Mouse (Mus musculus): Measurements from ENCODE around the gene B3gnt3.
A peak's percentile ranks its signal among the peaks of the same experiment; 100 is the strongest.
"Not testable (repeated sequence)": the region's sequence is repeated elsewhere in the genome, so short reads cannot be mapped to it uniquely, and the experiment has no call there.

Gene B3gnt3

GRCm38 (mm10) chr8:71711574-71711973, 10.0 kb upstream of the B3gnt3 start:
- DNase-seq (ENCODE audit: low spot score in 2 of 2) = no peak

DNA sequence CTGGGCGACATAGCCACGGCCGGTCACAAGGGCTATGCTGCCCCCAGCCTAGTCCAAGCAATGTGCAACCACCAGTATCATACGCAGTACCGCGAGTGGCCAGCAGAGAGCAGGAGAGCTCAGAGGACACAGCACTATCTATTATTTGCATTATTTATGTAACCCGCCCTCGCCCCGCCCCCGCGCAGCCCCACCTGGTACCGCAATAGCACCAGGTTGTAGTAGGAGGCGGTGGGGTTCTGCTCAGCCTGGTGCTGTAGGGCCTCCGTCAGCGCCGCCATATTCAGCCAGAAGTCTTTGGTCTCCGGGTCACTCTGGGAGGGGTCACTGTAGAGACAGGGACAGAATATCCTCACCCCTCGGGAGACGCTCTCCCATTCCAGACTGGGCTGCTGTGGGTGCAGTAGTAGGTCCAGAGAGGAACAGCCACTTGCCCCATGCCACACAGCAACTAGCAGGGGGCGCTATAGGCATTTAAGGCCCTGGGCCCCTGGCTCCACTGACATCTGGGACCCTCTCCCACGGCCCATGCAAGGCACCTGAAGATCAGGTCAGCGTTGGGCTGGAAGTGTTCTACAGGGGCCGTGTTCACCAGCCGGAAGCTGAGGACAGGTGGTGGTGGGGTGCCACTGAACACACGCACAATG, 8.3 kb upstream of the B3gnt3 start:
- peak; percentile 84 to 95 for DNase-seq (ENCODE audit: low spot score in 2 of 2)

DNA sequence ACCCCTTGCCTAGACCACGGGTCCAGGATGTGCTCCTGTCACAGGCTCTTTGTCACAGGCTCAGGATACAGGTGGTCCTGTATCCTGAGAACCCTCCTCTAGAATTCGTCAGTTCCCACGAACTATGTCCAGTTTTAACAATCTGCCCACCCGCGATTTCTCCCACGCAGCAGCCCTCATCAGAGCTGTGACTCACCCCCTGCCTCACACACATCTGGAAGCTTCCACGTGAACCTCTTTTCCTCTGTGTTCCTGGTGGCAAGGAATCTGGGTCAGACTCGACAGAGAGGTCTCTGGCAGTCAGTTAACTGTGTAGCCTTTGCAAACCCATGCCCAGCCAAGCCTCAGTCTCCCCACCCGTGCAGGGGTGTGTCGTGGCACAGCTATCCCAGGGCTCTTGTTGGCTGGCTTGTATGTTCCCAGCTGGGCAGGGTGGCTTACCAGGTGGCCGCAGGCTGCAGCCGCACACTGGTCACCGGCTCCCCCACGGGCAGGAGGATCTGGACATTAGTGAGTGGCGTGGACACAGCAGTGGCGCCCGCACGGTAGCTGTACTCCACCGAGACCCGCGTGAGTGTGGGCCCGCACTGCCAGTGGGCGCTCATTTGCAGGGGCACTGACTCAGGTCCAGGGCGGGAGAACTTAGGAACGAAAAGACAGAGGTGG, 7.7 kb upstream of the B3gnt3 start:
- DNase-seq (ENCODE audit: low spot score in 2 of 2) = no peak

- no peak for DNase-seq (ENCODE audit: low spot score in 2 of 2)
Observed at GRCm38 (mm10) chr8:71707874-71708273, 6.3 kb upstream of the B3gnt3 start.

- not testable (repeated sequence) for DNase-seq (ENCODE audit: low spot score in 2 of 2)
Observed at GRCm38 (mm10) chr8:71703400-71703799, 1.8 kb upstream of the B3gnt3 start.

DNA sequence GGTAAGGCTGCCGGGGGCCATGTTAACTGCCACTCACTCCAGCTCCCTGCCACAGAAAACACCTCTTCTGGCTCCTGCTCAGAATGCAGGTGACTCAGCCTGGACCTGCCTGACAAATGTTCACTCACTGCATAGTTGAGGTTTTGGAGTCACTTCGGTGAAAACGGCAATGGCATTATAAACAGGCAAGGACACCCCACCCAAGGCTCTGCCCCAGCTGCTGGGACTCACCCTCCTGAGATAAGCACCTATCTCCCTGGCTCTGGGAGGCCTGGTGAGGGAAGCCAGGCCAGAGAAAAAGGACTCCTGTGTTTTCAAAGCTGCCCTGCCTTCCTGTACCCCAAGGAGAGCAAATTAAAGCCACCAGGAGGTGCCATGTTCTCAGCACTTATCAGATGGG, 1.3 kb upstream of the B3gnt3 start:
- DNase-seq (ENCODE audit: low spot score in 2 of 2) = no peak

- no peak for DNase-seq (ENCODE audit: low spot score in 2 of 2)
Observed at GRCm38 (mm10) chr8:71702087-71702432, 471 bp upstream of the B3gnt3 start.

GRCm38 (mm10) chr8:71700493-71701269, 908 bp downstream of the B3gnt3 start:
- no peak for DNase-seq (ENCODE audit: low spot score in 2 of 2)

- DNase-seq (ENCODE audit: low spot score in 2 of 2) = not testable (repeated sequence)
Observed at GRCm38 (mm10) chr8:71695456-71695855, 6.1 kb downstream of the B3gnt3 start.

DNA sequence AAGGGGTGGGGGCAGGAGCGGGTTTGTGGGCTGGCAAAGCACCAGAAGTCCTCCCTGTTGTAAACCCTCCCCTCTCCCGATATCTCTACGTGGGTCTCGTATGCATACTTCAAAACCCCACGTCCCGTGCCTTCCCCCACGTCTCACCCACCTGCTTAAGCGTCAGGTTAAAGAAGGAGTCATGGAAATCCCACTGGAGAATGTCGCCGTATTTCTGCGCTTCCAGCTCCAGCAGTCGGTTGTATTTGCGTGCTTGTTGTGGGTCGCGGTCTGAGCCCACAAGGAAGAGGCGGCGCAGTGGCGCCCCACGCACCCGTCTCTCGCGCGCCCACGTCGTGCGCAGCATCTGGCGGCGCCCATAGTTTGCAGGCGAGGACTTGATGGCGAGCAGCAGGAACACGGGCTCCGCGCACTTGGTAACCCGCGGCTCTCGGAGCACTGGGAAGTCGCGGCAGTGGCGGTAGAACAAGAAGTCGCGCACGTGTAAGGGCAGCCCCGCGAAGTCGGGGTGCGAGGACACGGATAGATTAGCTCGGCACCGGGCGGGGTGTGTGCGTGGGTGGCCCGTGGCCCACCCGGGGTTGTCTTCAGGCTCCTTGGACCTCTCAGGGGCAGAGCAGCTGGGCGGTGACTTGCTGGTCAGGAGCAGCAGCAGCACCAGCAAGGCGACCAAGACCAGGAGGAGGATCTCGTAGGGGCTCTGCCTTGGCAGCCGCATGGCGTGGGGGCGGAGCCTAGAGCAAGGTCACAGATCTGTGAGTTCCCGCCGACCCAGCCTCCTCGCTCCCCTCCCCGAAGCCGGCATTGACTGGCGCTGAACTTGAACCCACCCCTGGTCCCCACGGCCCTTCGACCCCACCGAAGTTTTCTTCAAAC, 8.2 kb downstream of the B3gnt3 start:
- no peak for DNase-seq (ENCODE audit: low spot score in 2 of 2)

GRCm38 (mm10) chr8:71692509-71692908, 9.1 kb downstream of the B3gnt3 start:
- DNase-seq (ENCODE audit: low spot score in 2 of 2) = no peak

- no peak for DNase-seq (ENCODE audit: low spot score in 2 of 2)
Observed at GRCm38 (mm10) chr8:71689028-71689427, 12.6 kb downstream of the B3gnt3 start, which contains the start of gene Insl3. Gene Insl3 (plus strand): TSS chr8:71689214.

GRCm38 (mm10) chr8:71687616-71688015, 14.0 kb downstream of the B3gnt3 start:
- DNase-seq (ENCODE audit: low spot score in 2 of 2) = no peak

DNA sequence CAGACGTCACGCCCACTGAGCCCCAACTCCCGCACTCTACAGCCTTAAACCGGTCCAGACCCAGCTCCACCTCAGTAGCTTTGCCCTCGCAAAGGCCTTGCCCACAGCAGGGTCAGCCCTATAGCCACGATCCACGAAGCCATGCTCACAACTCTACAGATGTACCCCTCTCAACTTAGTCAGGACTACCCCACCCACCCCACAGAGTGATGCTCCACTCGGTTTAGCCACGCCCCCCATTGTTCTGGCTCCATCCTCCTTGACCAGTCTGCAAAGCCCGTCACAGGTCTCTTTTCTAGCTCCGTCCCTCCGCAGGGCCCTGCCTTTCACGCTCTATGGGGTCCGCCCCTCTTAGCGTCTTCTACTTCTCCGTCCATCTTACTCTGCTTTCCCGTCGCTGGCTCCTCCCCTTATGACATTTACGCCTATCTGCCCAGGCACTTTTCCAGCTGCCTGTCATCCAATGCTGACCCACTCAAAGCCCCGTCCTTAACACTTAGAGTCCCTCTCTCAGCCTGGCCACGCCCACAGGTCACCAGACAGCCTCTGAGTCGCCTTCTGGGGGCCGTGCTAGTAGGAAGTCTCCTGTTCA, 15.3 kb downstream of the B3gnt3 start:
- no peak for DNase-seq (ENCODE audit: low spot score in 2 of 2)

- no peak for DNase-seq (ENCODE audit: low spot score in 2 of 2)
Observed at GRCm38 (mm10) chr8:71685573-71685972, 16.0 kb downstream of the B3gnt3 start.

DNA sequence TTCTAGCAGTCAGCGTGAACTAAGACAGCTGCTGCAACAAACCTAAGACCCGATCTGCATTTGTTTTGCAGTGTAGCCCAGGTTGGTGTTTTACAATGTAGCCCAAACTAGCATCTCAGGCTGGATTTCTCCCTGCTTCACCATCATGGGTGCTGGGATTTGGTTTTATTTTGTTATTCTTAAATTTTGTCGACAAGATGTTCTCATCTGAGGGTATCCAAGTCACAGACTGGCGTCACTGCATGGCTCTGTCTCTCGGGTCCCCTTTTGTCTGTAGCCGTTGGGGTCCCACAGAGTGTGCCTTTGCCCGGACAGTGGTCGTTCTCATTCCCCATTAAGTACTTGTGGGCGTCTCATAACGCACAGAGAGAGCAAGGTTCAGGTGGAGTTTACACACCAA, 16.9 kb downstream of the B3gnt3 start:
- no peak for DNase-seq (ENCODE audit: low spot score in 2 of 2)

DNA sequence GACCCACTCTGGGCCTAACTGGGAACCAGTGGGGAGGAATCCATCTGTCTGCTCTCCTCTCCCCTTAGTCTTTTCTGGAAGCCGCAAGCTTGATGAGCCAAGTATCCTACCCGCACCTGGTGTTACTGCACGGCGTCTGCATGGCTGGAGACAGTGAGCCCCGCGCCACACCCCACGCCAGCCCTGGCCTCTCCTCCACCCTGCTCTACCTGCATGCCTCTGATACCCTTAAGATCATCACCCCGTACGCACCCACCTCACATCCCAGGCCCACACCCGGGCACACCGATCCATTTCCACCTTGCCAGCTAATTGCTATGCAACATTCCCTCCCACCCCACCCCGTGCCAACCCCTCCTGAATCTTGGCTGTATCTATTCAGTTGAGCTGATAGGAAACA, 18.8 kb downstream of the B3gnt3 start:
- no peak for DNase-seq (ENCODE audit: low spot score in 2 of 2)

DNA sequence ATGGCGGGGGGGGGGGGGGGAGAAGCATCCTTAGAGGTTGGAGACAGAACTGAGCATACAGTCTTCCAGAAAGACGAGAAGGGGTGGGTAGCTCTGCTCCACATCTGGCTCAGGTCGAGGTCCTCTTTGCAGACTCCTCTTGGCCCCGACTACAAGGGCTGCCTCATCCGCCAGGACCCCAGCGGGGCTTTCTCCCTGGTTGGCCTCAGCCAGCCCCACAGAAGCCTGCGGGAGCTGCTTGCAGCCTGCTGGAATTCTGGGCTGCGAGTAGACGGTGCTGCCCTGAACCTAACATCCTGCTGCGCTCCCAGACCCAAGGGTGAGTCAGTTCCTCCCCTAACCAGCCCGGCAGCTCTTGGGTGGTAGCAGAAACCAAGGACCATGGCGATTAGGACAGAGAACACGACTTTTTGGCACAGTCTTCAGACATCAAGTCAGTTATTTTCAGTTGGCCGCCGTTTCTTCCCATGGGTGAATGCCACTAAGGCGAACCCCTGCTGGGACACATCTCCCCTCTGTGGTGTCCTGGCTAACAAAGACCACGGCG, 20.1 kb downstream of the B3gnt3 start:
- no peak for DNase-seq (ENCODE audit: low spot score in 2 of 2)

DNA sequence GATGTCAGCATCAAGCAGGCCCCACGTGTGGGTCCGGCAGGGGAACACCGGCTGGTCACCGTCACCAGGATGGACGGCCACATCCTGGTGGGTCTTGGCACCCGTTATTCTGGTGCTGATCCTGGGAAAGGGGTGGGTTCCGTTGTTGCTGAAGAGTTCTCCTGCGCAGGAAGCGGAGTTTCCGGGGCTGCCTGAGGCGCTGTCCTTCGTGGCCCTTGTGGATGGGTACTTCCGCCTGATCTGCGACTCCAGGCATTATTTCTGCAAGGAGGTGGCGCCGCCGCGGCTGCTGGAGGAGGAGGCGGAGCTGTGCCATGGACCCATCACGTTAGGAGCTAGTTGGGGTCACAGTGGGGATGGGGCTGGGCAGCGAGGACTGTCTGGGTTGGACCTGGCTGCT, 21.1 kb downstream of the B3gnt3 start:
- DNase-seq (ENCODE audit: low spot score in 2 of 2) = no peak

DNA sequence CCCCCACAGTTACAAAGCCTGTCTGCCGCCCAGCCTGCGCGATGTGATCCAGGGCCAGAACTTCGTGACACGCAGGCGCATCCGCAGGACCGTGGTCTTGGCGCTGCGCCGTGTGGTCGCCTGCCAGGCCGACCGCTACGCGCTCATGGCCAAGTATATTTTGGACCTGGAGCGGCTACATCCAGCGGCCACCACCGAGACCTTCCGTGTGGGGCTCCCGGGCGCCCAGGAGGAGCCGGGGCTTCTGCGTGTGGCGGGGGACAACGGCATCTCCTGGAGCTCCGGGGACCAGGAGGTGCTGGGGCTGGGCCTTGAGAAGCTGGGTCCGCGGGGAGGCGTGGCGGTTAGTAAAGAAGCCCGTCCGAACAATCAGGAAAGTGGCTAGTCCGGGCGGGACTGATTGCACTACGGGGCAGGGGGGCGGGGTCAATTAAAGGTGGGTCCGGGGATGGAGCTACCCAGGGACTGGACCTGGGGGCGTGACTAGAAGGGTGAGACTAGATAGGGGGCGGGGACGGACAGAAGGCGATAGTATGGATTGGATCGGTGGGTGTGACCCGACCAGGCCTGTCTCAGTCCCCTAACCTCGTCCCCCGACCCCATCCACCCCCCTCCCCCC, 21.9 kb downstream of the B3gnt3 start:
- no peak for DNase-seq (ENCODE audit: low spot score in 2 of 2)

DNA sequence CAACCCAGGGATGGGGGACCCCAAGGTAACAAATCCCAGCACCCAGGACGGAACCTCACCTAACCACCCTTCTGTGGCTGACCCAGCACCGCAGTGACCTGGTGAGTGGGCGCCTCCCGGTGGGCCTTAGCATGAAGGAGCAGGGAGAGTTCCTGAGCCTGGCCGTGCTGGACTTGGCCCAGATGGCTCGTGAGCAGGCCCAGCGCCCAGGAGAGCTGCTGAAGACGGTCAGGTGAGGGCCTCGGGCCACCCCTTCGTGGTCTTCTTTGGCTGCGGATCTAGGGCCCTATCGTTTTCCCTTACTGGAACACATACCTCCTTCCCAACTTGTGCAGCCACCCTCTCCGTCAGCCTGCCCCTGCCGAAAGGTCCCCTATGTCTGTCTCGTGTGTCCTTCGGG, 22.5 kb downstream of the B3gnt3 start:
- no peak for DNase-seq (ENCODE audit: low spot score in 2 of 2)

All from frontal cortex, postnatal 25 days (tissue).